Mouse (Mus musculus): ENCODE data around the gene Syt1.

GRCm38 (mm10) chr10:108979660-108980059, 31.1 kb downstream of the Syt1 start:
- TF ChIP-seq TAL1 (IDR thresholded peaks at IDR 0.05; ENCODE audit: low read length) (no peak), GATA1 (IDR thresholded peaks at IDR 0.05; ENCODE audit: low read length) (no peak)

All from erythroblast, embryonic 14.5 days (primary cell).